Mouse (Mus musculus): ENCODE data around the gene P4ha2. TPM values are rescaled to one million over a fixed set of nuclear protein-coding genes. Genes with fewer than 3 reads are reported as not detected.

P4ha2 gene
- polyA plus RNA-seq, 1 experiment from 2014 or later, result 18.4 TPM

GRCm38 (mm10) chr11:54075353-54075752 lies 24.5 kb upstream of the P4ha2 start:
- no peak for ATAC-seq (ENCODE audit: insufficient read depth, low FRiP score, low TSS enrichment)
- 66% methylated on average over 6 of the region's 6 CpGs for WGBS
- DNase-seq (ENCODE audit: low spot score), result no peak
- no peaks in the 10 kb centered on the region for H3K4me1 ChIP-seq (ENCODE audit: control insufficient read depth, insufficient read depth, low read length)
- H3K27me3 ChIP-seq (ENCODE audit: control insufficient read depth, insufficient read depth, low read length), result no peaks in the 10 kb centered on the region
- H3K4me2 ChIP-seq (ENCODE audit: low read depth), result no peak overlapping the region
- H3K4me3 ChIP-seq (ENCODE audit: low read depth, low read length), result no peak overlapping the region
- H3K27ac ChIP-seq (ENCODE audit: low read depth, low read length), result no peak overlapping the region
- H3K9me3 ChIP-seq (ENCODE audit: control insufficient read depth, low read length), result no peaks in the 10 kb centered on the region; the same call in 1 of the 2 replicates
- no peaks in the 10 kb centered on the region for H3K36me3 ChIP-seq (ENCODE audit: control insufficient read depth, insufficient read depth, low read length)
- no peak overlapping the region for H3K9ac ChIP-seq (ENCODE audit: low read length)

GRCm38 (mm10) chr11:54076101-54076500 lies 23.8 kb upstream of the P4ha2 start:
- H3K9me3 ChIP-seq (ENCODE audit: control insufficient read depth, low read length), result no peaks in the 10 kb centered on the region; the same call in 1 of the 2 replicates
- H3K9ac ChIP-seq (ENCODE audit: low read length), result no peak overlapping the region
- H3K4me2 ChIP-seq (ENCODE audit: low read depth), result no peak overlapping the region
- ATAC-seq (ENCODE audit: insufficient read depth, low FRiP score, low TSS enrichment) (no peak), DNase-seq (ENCODE audit: low spot score) (no peak)
- H3K27ac ChIP-seq (ENCODE audit: low read depth, low read length), result no peak overlapping the region
- H3K27me3 ChIP-seq (ENCODE audit: control insufficient read depth, insufficient read depth, low read length), result no peaks in the 10 kb centered on the region
- no peaks in the 10 kb centered on the region for H3K4me1 ChIP-seq (ENCODE audit: control insufficient read depth, insufficient read depth, low read length)
- WGBS, result 97% methylated on average over 1 of the region's 1 CpGs
- H3K36me3 ChIP-seq (ENCODE audit: control insufficient read depth, insufficient read depth, low read length), result no peaks in the 10 kb centered on the region
- no peak overlapping the region for H3K4me3 ChIP-seq (ENCODE audit: low read depth, low read length)

- Histone ChIP-seq H3K4me3 (ENCODE audit: low read depth, low read length) (no peak overlapping the region), H3K4me2 (ENCODE audit: low read depth) (no peak overlapping the region), H3K9me3 (ENCODE audit: control insufficient read depth, low read length) (no peaks in the 10 kb centered on the region), H3K4me1 (ENCODE audit: control insufficient read depth, insufficient read depth, low read length) (no peaks in the 10 kb centered on the region), H3K36me3 (ENCODE audit: control insufficient read depth, insufficient read depth, low read length) (no peaks in the 10 kb centered on the region), H3K9ac (ENCODE audit: low read length) (no peak overlapping the region), H3K27ac (ENCODE audit: low read depth, low read length) (no peak overlapping the region), H3K27me3 (ENCODE audit: control insufficient read depth, insufficient read depth, low read length) (no peaks in the 10 kb centered on the region)
- DNase-seq (ENCODE audit: low spot score), result no peak
- 33% methylated on average over 7 of the region's 7 CpGs for WGBS
- no peak for ATAC-seq (ENCODE audit: insufficient read depth, low FRiP score, low TSS enrichment)
Measured at GRCm38 (mm10) chr11:54080435-54080834, 19.5 kb upstream of the P4ha2 start.

GRCm38 (mm10) chr11:54082725-54083124 lies 17.2 kb upstream of the P4ha2 start:
- Histone ChIP-seq H3K9ac (ENCODE audit: low read length) (no peak overlapping the region), H3K4me1 (ENCODE audit: control insufficient read depth, insufficient read depth, low read length) (no peaks in the 10 kb centered on the region), H3K27me3 (ENCODE audit: control insufficient read depth, insufficient read depth, low read length) (no peaks in the 10 kb centered on the region), H3K27ac (ENCODE audit: low read depth, low read length) (no peak overlapping the region), H3K4me2 (ENCODE audit: low read depth) (no peak overlapping the region), H3K4me3 (ENCODE audit: low read depth, low read length) (no peak overlapping the region), H3K36me3 (ENCODE audit: control insufficient read depth, insufficient read depth, low read length) (no peaks in the 10 kb centered on the region), H3K9me3 (ENCODE audit: control insufficient read depth, low read length) (no peaks in the 10 kb centered on the region)
- ATAC-seq (ENCODE audit: insufficient read depth, low FRiP score, low TSS enrichment) (no peak), DNase-seq (ENCODE audit: low spot score) (no peak)
- WGBS, result 96% methylated on average over 5 of the region's 5 CpGs

- H3K9ac ChIP-seq (ENCODE audit: low read length), result no peak overlapping the region
- DNase-seq (ENCODE audit: low spot score) (no peak), ATAC-seq (ENCODE audit: insufficient read depth, low FRiP score, low TSS enrichment) (no peak)
- H3K4me2 ChIP-seq (ENCODE audit: low read depth), result no peak overlapping the region
- no peaks in the 10 kb centered on the region for H3K9me3 ChIP-seq (ENCODE audit: control insufficient read depth, low read length)
- H3K27ac ChIP-seq (ENCODE audit: low read depth, low read length), result no peak overlapping the region
- H3K36me3 ChIP-seq (ENCODE audit: control insufficient read depth, insufficient read depth, low read length), result no peaks in the 10 kb centered on the region
- no peak overlapping the region for H3K4me3 ChIP-seq (ENCODE audit: low read depth, low read length)
- no peaks in the 10 kb centered on the region for H3K4me1 ChIP-seq (ENCODE audit: control insufficient read depth, insufficient read depth, low read length)
- 100% methylated on average over 1 of the region's 1 CpGs for WGBS
- no peaks in the 10 kb centered on the region for H3K27me3 ChIP-seq (ENCODE audit: control insufficient read depth, insufficient read depth, low read length)
Measured at GRCm38 (mm10) chr11:54084976-54085375, 14.9 kb upstream of the P4ha2 start.

GRCm38 (mm10) chr11:54085816-54086215 lies 14.1 kb upstream of the P4ha2 start:
- WGBS, result 61% methylated on average over 5 of the region's 5 CpGs
- Histone ChIP-seq H3K4me3 (ENCODE audit: low read depth, low read length) (no peak overlapping the region), H3K36me3 (ENCODE audit: control insufficient read depth, insufficient read depth, low read length) (no peaks in the 10 kb centered on the region), H3K9me3 (ENCODE audit: control insufficient read depth, low read length) (no peaks in the 10 kb centered on the region), H3K27me3 (ENCODE audit: control insufficient read depth, insufficient read depth, low read length) (no peaks in the 10 kb centered on the region), H3K27ac (ENCODE audit: low read depth, low read length) (no peak overlapping the region), H3K4me1 (ENCODE audit: control insufficient read depth, insufficient read depth, low read length) (no peaks in the 10 kb centered on the region), H3K4me2 (ENCODE audit: low read depth) (no peak overlapping the region), H3K9ac (ENCODE audit: low read length) (no peak overlapping the region)
- ATAC-seq (ENCODE audit: insufficient read depth, low FRiP score, low TSS enrichment) (no peak), DNase-seq (ENCODE audit: low spot score) (no peak)

- Histone ChIP-seq H3K27me3 (ENCODE audit: control insufficient read depth, insufficient read depth, low read length) (no peaks in the 10 kb centered on the region), H3K27ac (ENCODE audit: low read depth, low read length) (no peak overlapping the region), H3K9me3 (ENCODE audit: control insufficient read depth, low read length) (no peaks in the 10 kb centered on the region), H3K4me2 (ENCODE audit: low read depth) (no peak overlapping the region), H3K4me1 (ENCODE audit: control insufficient read depth, insufficient read depth, low read length) (no peaks in the 10 kb centered on the region), H3K4me3 (ENCODE audit: low read depth, low read length) (no peak overlapping the region), H3K9ac (ENCODE audit: low read length) (no peak overlapping the region), H3K36me3 (ENCODE audit: control insufficient read depth, insufficient read depth, low read length) (no peaks in the 10 kb centered on the region)
- ATAC-seq (ENCODE audit: insufficient read depth, low FRiP score, low TSS enrichment) (no peak), DNase-seq (ENCODE audit: low spot score) (no peak)
- 83% methylated on average over 7 of the region's 7 CpGs for WGBS
Measured at GRCm38 (mm10) chr11:54088253-54088946, 11.5 kb upstream of the P4ha2 start.

GRCm38 (mm10) chr11:54088947-54089317 lies 11.0 kb upstream of the P4ha2 start:
- H3K9ac ChIP-seq (ENCODE audit: low read length), result no peak overlapping the region
- ATAC-seq (ENCODE audit: insufficient read depth, low FRiP score, low TSS enrichment) (no peak), DNase-seq (ENCODE audit: low spot score) (peak; percentile 77)
- 51% methylated on average over 5 of the region's 5 CpGs for WGBS
- no peaks in the 10 kb centered on the region for H3K36me3 ChIP-seq (ENCODE audit: control insufficient read depth, insufficient read depth, low read length)
- H3K4me2 ChIP-seq (ENCODE audit: low read depth), result no peak overlapping the region
- no peaks in the 10 kb centered on the region for H3K27me3 ChIP-seq (ENCODE audit: control insufficient read depth, insufficient read depth, low read length)
- H3K4me1 ChIP-seq (ENCODE audit: control insufficient read depth, insufficient read depth, low read length), result no peaks in the 10 kb centered on the region
- no peaks in the 10 kb centered on the region for H3K9me3 ChIP-seq (ENCODE audit: control insufficient read depth, low read length)
- no peak overlapping the region for H3K4me3 ChIP-seq (ENCODE audit: low read depth, low read length)
- no peak overlapping the region for H3K27ac ChIP-seq (ENCODE audit: low read depth, low read length)

GRCm38 (mm10) chr11:54090091-54090879 lies 9.6 kb upstream of the P4ha2 start:
- no peak for ATAC-seq (ENCODE audit: insufficient read depth, low FRiP score, low TSS enrichment)
- Histone ChIP-seq H3K4me1 (ENCODE audit: control insufficient read depth, insufficient read depth, low read length) (no peaks in the 10 kb centered on the region), H3K4me3 (ENCODE audit: low read depth, low read length) (no peak overlapping the region), H3K27ac (ENCODE audit: low read depth, low read length) (no peak overlapping the region), H3K4me2 (ENCODE audit: low read depth) (no peak overlapping the region), H3K9ac (ENCODE audit: low read length) (no peak overlapping the region), H3K9me3 (ENCODE audit: control insufficient read depth, low read length) (no peaks in the 10 kb centered on the region), H3K27me3 (ENCODE audit: control insufficient read depth, insufficient read depth, low read length) (no peaks in the 10 kb centered on the region), H3K36me3 (ENCODE audit: control insufficient read depth, insufficient read depth, low read length) (no peaks in the 10 kb centered on the region)
- DNase-seq (ENCODE audit: low spot score), result no peak
- WGBS, result 81% methylated on average over 1 of the region's 1 CpGs

Measured in neural tube, embryonic 11.5 days (tissue).